In the genomic region with DNA sequence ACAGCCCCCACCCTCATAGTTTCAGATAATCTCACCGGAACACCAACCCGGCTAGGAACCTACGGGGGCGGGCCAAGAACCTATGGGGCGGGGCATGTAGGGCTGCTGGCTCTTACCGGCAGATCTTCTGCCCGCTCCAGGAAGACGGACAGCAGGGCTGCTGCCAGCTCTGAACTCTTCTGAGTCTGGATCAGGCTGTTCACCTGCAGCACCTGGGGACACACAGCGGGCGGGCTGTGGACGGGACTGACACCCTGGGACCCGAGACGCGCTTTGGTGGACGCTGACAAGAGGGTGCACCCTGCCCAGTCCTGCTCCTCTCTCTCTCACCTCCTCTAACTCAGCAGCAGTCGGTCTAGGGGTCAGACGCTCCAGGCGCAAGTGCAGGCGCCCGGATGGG, we compare ENCODE assay signal across 11 mouse cellular contexts. TPM values are rescaled to one million over a fixed set of nuclear protein-coding genes. Genes with fewer than 3 reads are reported as not detected.
DNase-seq lines count a peak whose midpoint lies in the region; ATAC-seq lines count a peak whose summit lies in the region.
"Had no signal": no experiment of that assay in that cellular context is flagged by ENCODE, and none has a peak within 500 bp of the region (broad histone marks: within the 10 kb centered on the region; RNA-seq: fewer than 3 reads in every experiment).

No protein-coding gene starts in this region.

- H3K9ac ChIP-seq in kidney, embryonic 14.5 days (ENCODE audit: low read depth, low read length), result 0 out of 2 replicates have a peak overlapping the region, but pooled peaks have one; percentile 28
- 0 out of 2 replicates have a peak overlapping the region, but pooled peaks have one; percentile 32 for H3K9ac ChIP-seq in embryonic facial prominence, embryonic 11.5 days (replicated peaks; ENCODE audit: low read length)
- peak overlapping the region; percentile 25 for H3K9ac ChIP-seq in liver, embryonic 12.5 days

- no peak for DNase-seq in kidney, adult 9 months
- no peak for DNase-seq in embryonic facial prominence, embryonic 11.5 days (ENCODE audit: low spot score)
- no peak for DNase-seq in adipocyte (ENCODE audit: low spot score)
- no peak for DNase-seq in gastrocnemius, postnatal 4 days (ENCODE audit: low spot score in 2 of 2)
- DNase-seq: adrenal gland, postnatal 25 days; cerebellum, adult 8-10 months; thymus, postnatal 4 days had no signal

- WGBS in kidney, embryonic 14.5 days, result 23% methylated on average over 20 of the region's 20 CpGs
- 7% methylated on average over 20 of the region's 20 CpGs for WGBS in embryonic facial prominence, embryonic 11.5 days
- 35% methylated on average over 20 of the region's 20 CpGs for WGBS in liver, embryonic 12.5 days (ENCODE audit: insufficient replicate concordance)

- H3K4me2 ChIP-seq in kidney, embryonic 14.5 days (replicated peaks; ENCODE audit: low read depth, low read length), result peak overlapping the region; percentile 27
- peak overlapping the region; percentile 36 for H3K4me2 ChIP-seq in embryonic facial prominence, embryonic 11.5 days (ENCODE audit: low read depth, low read length)
- peak overlapping the region; percentile 63 for H3K4me2 ChIP-seq in liver, embryonic 12.5 days

- no peaks in the 10 kb centered on the region for H3K27me3 ChIP-seq in erythroblast, embryonic 14.5 days (ENCODE audit: control insufficient read depth)
- H3K27me3 ChIP-seq in kidney, embryonic 14.5 days (ENCODE audit: control insufficient read depth, insufficient read depth, low read length), result peaks cover 8% of the 10 kb centered on the region
- H3K27me3 ChIP-seq in embryonic facial prominence, embryonic 11.5 days (ENCODE audit: control insufficient read depth, insufficient read depth, low read length), result peaks cover 18% of the 10 kb centered on the region
- 0 out of 2 replicates have a peak, but pooled peaks cover 3% of the 10 kb centered on the region for H3K27me3 ChIP-seq in liver, embryonic 12.5 days (replicated peaks)

- peaks cover 79% of the 10 kb centered on the region for H3K36me3 ChIP-seq in erythroblast, embryonic 14.5 days (ENCODE audit: control insufficient read depth)
- peaks cover 11% of the 10 kb centered on the region; the same call in 1 of the 2 replicates for H3K36me3 ChIP-seq in kidney, embryonic 14.5 days (ENCODE audit: control insufficient read depth, insufficient read depth, low read length)
- H3K36me3 ChIP-seq in embryonic facial prominence, embryonic 11.5 days (replicated peaks; ENCODE audit: control insufficient read depth, insufficient read depth, low read depth, low read length), result no peaks in the 10 kb centered on the region
- H3K36me3 ChIP-seq in liver, embryonic 12.5 days, result peaks cover 73% of the 10 kb centered on the region

- no peaks in the 10 kb centered on the region for H3K9me3 ChIP-seq in erythroblast, embryonic 14.5 days (ENCODE audit: control insufficient read depth, low read length)
- no peaks in the 10 kb centered on the region for H3K9me3 ChIP-seq in kidney, embryonic 14.5 days (ENCODE audit: control insufficient read depth, low read length)
- no peaks in the 10 kb centered on the region for H3K9me3 ChIP-seq in embryonic facial prominence, embryonic 11.5 days (replicated peaks; ENCODE audit: control insufficient read depth, low read length)
- no peaks in the 10 kb centered on the region for H3K9me3 ChIP-seq in liver, embryonic 12.5 days (replicated peaks)

- H3K27ac ChIP-seq in kidney, embryonic 14.5 days (ENCODE audit: low read depth, low read length), result no peak overlapping the region
- no peak overlapping the region for H3K27ac ChIP-seq in embryonic facial prominence, embryonic 11.5 days (replicated peaks; ENCODE audit: low read depth, low read length)
- H3K27ac ChIP-seq in liver, embryonic 12.5 days, result peak overlapping the region; percentile 57

- peaks cover 43% of the 10 kb centered on the region for H3K4me1 ChIP-seq in erythroblast, embryonic 14.5 days (ENCODE audit: control insufficient read depth)
- H3K4me1 ChIP-seq in kidney, embryonic 14.5 days (ENCODE audit: control insufficient read depth, insufficient read depth, low read length), result 0 out of 2 replicates have a peak, but pooled peaks cover 3% of the 10 kb centered on the region
- H3K4me1 ChIP-seq in embryonic facial prominence, embryonic 11.5 days (ENCODE audit: control insufficient read depth, insufficient read depth, low read length), result no peaks in the 10 kb centered on the region; the same call in 1 of the 2 replicates
- peaks cover 38% of the 10 kb centered on the region for H3K4me1 ChIP-seq in liver, embryonic 12.5 days

- ATAC-seq in erythroblast, adult 5-6 weeks (replicated peaks; ENCODE audit: low FRiP score, poor library complexity, severe bottlenecking), result no peak
- 0 out of 2 replicates have a peak, but pooled peaks have one; percentile 33 for ATAC-seq in kidney, embryonic 14.5 days (ENCODE audit: low FRiP score, low TSS enrichment)
- ATAC-seq in embryonic facial prominence, embryonic 11.5 days (replicated peaks; ENCODE audit: insufficient number of reproducible peaks, low FRiP score, low TSS enrichment, low read depth), result no peak; the same call in 1 of the 2 replicates
- ATAC-seq in liver, embryonic 12.5 days, result peak; percentile 64

- peak overlapping the region; percentile 15 for H3K4me3 ChIP-seq in erythroblast, embryonic 14.5 days (replicated peaks)
- peak overlapping the region; percentile 13; the same call in 1 of the 2 replicates for H3K4me3 ChIP-seq in kidney, embryonic 14.5 days (ENCODE audit: low read length)
- H3K4me3 ChIP-seq in embryonic facial prominence, embryonic 11.5 days (ENCODE audit: low read depth, low read length), result no peak overlapping the region
- peak overlapping the region; percentile 22; the same call in 1 of the 2 replicates for H3K4me3 ChIP-seq in liver, embryonic 12.5 days

RNA-seq across cellular contexts. Expression of a gene that starts 9.6 kb away (rescaled TPM):
- polyA plus RNA-seq in erythroblast, embryonic 14.5 days (2012), result 2.7 and 2.9 TPM in 2 replicates
- 15.2 and 16.9 TPM in 2 replicates for total RNA-seq in erythroblast, adult 5-6 weeks (2015; ENCODE audit: low replicate concordance)
- 24.8 and 27.9 TPM in 2 replicates for total RNA-seq in erythroblast, adult 5-6 weeks (2017; ENCODE audit: low replicate concordance)
- polyA plus RNA-seq in kidney, embryonic 14.5 days (2014; fragmentation: Nextera tagmentation; extraction: Ambion mirVana), result 9.9 and 16.1 TPM in 2 replicates
- 12.5 and 15.8 TPM in 2 replicates for polyA plus RNA-seq in embryonic facial prominence, embryonic 11.5 days (2014; fragmentation: Nextera tagmentation; extraction: Ambion mirVana)
- 15.0 and 16.0 TPM in 2 replicates for polyA plus RNA-seq in liver, embryonic 12.5 days (2016; fragmentation: Nextera tagmentation; extraction: Ambion mirVana)
- 10 to 100 TPM; 49.6 to 50.5 TPM for total RNA-seq in gastrocnemius, postnatal 4 days (2021)

RNA-seq across cellular contexts. Expression of a gene that starts 17.5 kb away (rescaled TPM):
- polyA plus RNA-seq in erythroblast, embryonic 14.5 days (2012), result 0.63 and 0.76 TPM in 2 replicates
- total RNA-seq in erythroblast, adult 5-6 weeks (2015; ENCODE audit: low replicate concordance), result 5.4 TPM in 1 of 2 replicates, not detected in the other
- 0.85 TPM in 1 of 2 replicates, not detected in the other for total RNA-seq in erythroblast, adult 5-6 weeks (2017; ENCODE audit: low replicate concordance)
- 3.2 and 3.5 TPM in 2 replicates for polyA plus RNA-seq in kidney, embryonic 14.5 days (2014; fragmentation: Nextera tagmentation; extraction: Ambion mirVana)
- 2.3 and 2.9 TPM in 2 replicates for polyA plus RNA-seq in embryonic facial prominence, embryonic 11.5 days (2014; fragmentation: Nextera tagmentation; extraction: Ambion mirVana)
- polyA plus RNA-seq in liver, embryonic 12.5 days (2016; fragmentation: Nextera tagmentation; extraction: Ambion mirVana), result 1.3 and 1.6 TPM in 2 replicates
- 100 to 1,000 TPM; 119 to 139 TPM for total RNA-seq in gastrocnemius, postnatal 4 days (2021)

RNA-seq across cellular contexts. Expression of a gene that starts 22.1 kb away (rescaled TPM):
- 36.6 and 41.6 TPM in 2 replicates for polyA plus RNA-seq in erythroblast, embryonic 14.5 days (2012)
- total RNA-seq in erythroblast, adult 5-6 weeks (2015; ENCODE audit: low replicate concordance), result 410 and 475 TPM in 2 replicates
- 558 TPM in 2 replicates for total RNA-seq in erythroblast, adult 5-6 weeks (2017; ENCODE audit: low replicate concordance)
- polyA plus RNA-seq in kidney, embryonic 14.5 days (2014; fragmentation: Nextera tagmentation; extraction: Ambion mirVana), result 921 and 980 TPM in 2 replicates
- polyA plus RNA-seq in embryonic facial prominence, embryonic 11.5 days (2014; fragmentation: Nextera tagmentation; extraction: Ambion mirVana), result 678 and 740 TPM in 2 replicates
- polyA plus RNA-seq in liver, embryonic 12.5 days (2016; fragmentation: Nextera tagmentation; extraction: Ambion mirVana), result 533 and 540 TPM in 2 replicates
- total RNA-seq in gastrocnemius, postnatal 4 days (2021), result 100 to 1,000 TPM; 485 to 542 TPM

RNA-seq across cellular contexts. Expression of a gene that starts 31.5 kb away (rescaled TPM):
- 1.6 and 1.9 TPM in 2 replicates for polyA plus RNA-seq in erythroblast, embryonic 14.5 days (2012)
- total RNA-seq in erythroblast, adult 5-6 weeks (2015; ENCODE audit: low replicate concordance), result 0.19 and 0.63 TPM in 2 replicates
- 2.8 and 3.2 TPM in 2 replicates for total RNA-seq in erythroblast, adult 5-6 weeks (2017; ENCODE audit: low replicate concordance)
- polyA plus RNA-seq in kidney, embryonic 14.5 days (2014; fragmentation: Nextera tagmentation; extraction: Ambion mirVana), result 11.3 and 13.5 TPM in 2 replicates
- 13.6 and 15.0 TPM in 2 replicates for polyA plus RNA-seq in embryonic facial prominence, embryonic 11.5 days (2014; fragmentation: Nextera tagmentation; extraction: Ambion mirVana)
- 7.7 and 8.1 TPM in 2 replicates for polyA plus RNA-seq in liver, embryonic 12.5 days (2016; fragmentation: Nextera tagmentation; extraction: Ambion mirVana)
- total RNA-seq in gastrocnemius, postnatal 4 days (2021), result 1 to 10 TPM; 6.7 to 9.9 TPM

RNA-seq across cellular contexts. Expression of a gene that starts 33.1 kb away (rescaled TPM):
- polyA plus RNA-seq in erythroblast, embryonic 14.5 days (2012), result 2,301 and 2,563 TPM in 2 replicates
- 936 and 1,095 TPM in 2 replicates for total RNA-seq in erythroblast, adult 5-6 weeks (2015; ENCODE audit: low replicate concordance)
- total RNA-seq in erythroblast, adult 5-6 weeks (2017; ENCODE audit: low replicate concordance), result 729 and 801 TPM in 2 replicates
- polyA plus RNA-seq in kidney, embryonic 14.5 days (2014; fragmentation: Nextera tagmentation; extraction: Ambion mirVana), result 4,683 and 5,796 TPM in 2 replicates
- 3,098 and 3,409 TPM in 2 replicates for polyA plus RNA-seq in embryonic facial prominence, embryonic 11.5 days (2014; fragmentation: Nextera tagmentation; extraction: Ambion mirVana)
- polyA plus RNA-seq in liver, embryonic 12.5 days (2016; fragmentation: Nextera tagmentation; extraction: Ambion mirVana), result 2,924 and 3,037 TPM in 2 replicates
- 1,000 to 10,000 TPM; 2,741 to 3,076 TPM for total RNA-seq in gastrocnemius, postnatal 4 days (2021)

Comparison
In these comparisons a context has a peak if more than half of its experiments do, and no peak if none do; other contexts are left out.
1. ATAC-seq: peak in kidney, embryonic 14.5 days (single experiment) and liver, embryonic 12.5 days (single experiment); none in erythroblast, adult 5-6 weeks (single experiment) and embryonic facial prominence, embryonic 11.5 days (single experiment).
2. RNA of a gene that starts 22.1 kb away (polyA plus RNA-seq): 921 to 980 TPM in kidney, embryonic 14.5 days, 678 to 740 TPM in embryonic facial prominence, embryonic 11.5 days and 533 to 540 TPM in liver, embryonic 12.5 days; 36.6 to 41.6 TPM in erythroblast, embryonic 14.5 days; every median in the first group is over 10 times any median in the second.
3. Peak in every context shown above with its lines, with median percentiles within 50 percentile points of each other: H3K4me2 ChIP-seq and H3K9ac ChIP-seq.